Mouse (Mus musculus) forebrain, embryonic 15.5 days (tissue): ENCODE measurements at regions not wholly inside any gene's neighbourhood (a gene's known extent, or its start where the extent isn't known, plus 50 kb on each side); places are given as distances from the start of the nearest gene placed in this dataset.
A peak's percentile ranks its signal among the peaks of the same experiment; 100 is the strongest.

Experiments
- ATAC-seq: fragments of 200-750 bp; cut with Nextera tagmentation; replicated peaks from 2 replicates; pipeline ENCODE4 v1.8.0; 2017; ENCODE audit warnings: mild to moderate bottlenecking, moderate TSS enrichment, moderate library complexity
- H3K27ac ChIP-seq: fragments of 300-500 bp; sonication (generic); replicated peaks from 2 replicates; pipeline ENCODE4 v1.5.1; 2015; ENCODE audit warnings: mild to moderate bottlenecking, inconsistent platforms
- H3K27me3 ChIP-seq: fragments of 300-500 bp; sonication (generic); 2 replicates; pipeline ENCODE4 v1.6.1; 2015; ENCODE audit warnings: inconsistent platforms
- H3K36me3 ChIP-seq: fragments of 300-500 bp; sonication (generic); 2 replicates; pipeline ENCODE4 v1.6.1; 2015; ENCODE audit warnings: mild to moderate bottlenecking, inconsistent platforms
- H3K4me1 ChIP-seq: fragments of 300-500 bp; sonication (generic); 2 replicates; pipeline ENCODE4 v1.6.1; 2015; ENCODE audit warnings: inconsistent platforms
- H3K4me2 ChIP-seq: fragments of 300-500 bp; sonication (generic); replicated peaks from 2 replicates; pipeline ENCODE4 v1.6.1; 2015; ENCODE audit warnings: mild to moderate bottlenecking, inconsistent platforms
- H3K4me3 ChIP-seq: fragments of 300-500 bp; sonication (generic); 2 replicates; pipeline ENCODE4 v1.5.1; 2015; ENCODE audit warnings: mild to moderate bottlenecking, inconsistent platforms
- H3K9ac ChIP-seq: fragments of 300-500 bp; sonication (generic); replicated peaks from 2 replicates; pipeline ENCODE4 v1.6.1; 2015; ENCODE audit warnings: mild to moderate bottlenecking, inconsistent platforms
- H3K9me3 ChIP-seq: fragments of 300-500 bp; sonication (generic); 2 replicates; pipeline ENCODE4 v1.6.1; 2016; ENCODE audit warnings: inconsistent platforms
- WGBS: fragments of 180-500 bp; shearing (Covaris S2); methylation state at CpG from one replicate; pipeline ENCODE4 v1.1.7; 2015; ENCODE audit warnings: mixed read lengths; 5-methylcytosine and 5-hydroxymethylcytosine counted together

- H3K9me3 ChIP-seq = no peaks in the 10 kb centered on the region
- no peaks in the 10 kb centered on the region for H3K4me1 ChIP-seq
- H3K36me3 ChIP-seq = no peaks in the 10 kb centered on the region
- no peak overlapping the region for H3K9ac ChIP-seq
- no peak overlapping the region for H3K4me2 ChIP-seq
- no peak overlapping the region for H3K27ac ChIP-seq
- H3K4me3 ChIP-seq = no peak overlapping the region
- 87% methylated on average over 3 of the region's 3 CpGs for WGBS
- H3K27me3 ChIP-seq = no peaks in the 10 kb centered on the region
- ATAC-seq = no peak
Observed at GRCm38 (mm10) chr1:121760086-121760485, 192.3 kb upstream of the Ddx18 start.

GRCm38 (mm10) chr1:121745181-121745580 is 177.4 kb upstream of the Ddx18 start:
- no peaks in the 10 kb centered on the region for H3K27me3 ChIP-seq
- no peak overlapping the region for H3K27ac ChIP-seq
- WGBS = 95% methylated on average over 1 of the region's 1 CpGs
- H3K9ac ChIP-seq = no peak overlapping the region
- H3K4me1 ChIP-seq = no peaks in the 10 kb centered on the region
- no peaks in the 10 kb centered on the region for H3K9me3 ChIP-seq
- no peaks in the 10 kb centered on the region for H3K36me3 ChIP-seq
- no peak for ATAC-seq
- no peak overlapping the region for H3K4me3 ChIP-seq
- H3K4me2 ChIP-seq = no peak overlapping the region

- Histone ChIP-seq H3K9ac (no peak overlapping the region), H3K4me3 (no peak overlapping the region), H3K27me3 (no peaks in the 10 kb centered on the region), H3K27ac (no peak overlapping the region), H3K9me3 (no peaks in the 10 kb centered on the region), H3K36me3 (no peaks in the 10 kb centered on the region), H3K4me2 (no peak overlapping the region), H3K4me1 (peaks cover 8% of the 10 kb centered on the region; the same call in 1 of the 2 replicates)
- 67% methylated on average over 11 of the region's 11 CpGs for WGBS
- no peak for ATAC-seq
Observed at GRCm38 (mm10) chr1:121735113-121735719, 167.4 kb upstream of the Ddx18 start.

GRCm38 (mm10) chr1:121734456-121735112 is 166.8 kb upstream of the Ddx18 start:
- H3K4me2 ChIP-seq = no peak overlapping the region
- H3K36me3 ChIP-seq = no peaks in the 10 kb centered on the region
- H3K4me3 ChIP-seq = no peak overlapping the region
- WGBS = 67% methylated on average over 3 of the region's 3 CpGs
- 0 out of 2 replicates have a peak, but pooled peaks have one; percentile 53 for ATAC-seq
- no peaks in the 10 kb centered on the region for H3K27me3 ChIP-seq
- H3K27ac ChIP-seq = peak overlapping the region; percentile 27; the same call in 1 of the 2 replicates
- H3K9ac ChIP-seq = no peak overlapping the region
- H3K9me3 ChIP-seq = no peaks in the 10 kb centered on the region
- peaks cover 8% of the 10 kb centered on the region; the same call in 1 of the 2 replicates for H3K4me1 ChIP-seq

- no peak overlapping the region for H3K4me2 ChIP-seq
- ATAC-seq = no peak
- no peaks in the 10 kb centered on the region for H3K9me3 ChIP-seq
- H3K27ac ChIP-seq = no peak overlapping the region
- H3K4me3 ChIP-seq = no peak overlapping the region
- H3K9ac ChIP-seq = no peak overlapping the region
- H3K27me3 ChIP-seq = no peaks in the 10 kb centered on the region
- no peaks in the 10 kb centered on the region for H3K36me3 ChIP-seq
- no peaks in the 10 kb centered on the region for H3K4me1 ChIP-seq
- WGBS = 81% methylated on average over 9 of the region's 9 CpGs
Observed at GRCm38 (mm10) chr1:121709317-121709860, 141.6 kb upstream of the Ddx18 start.

GRCm38 (mm10) chr1:121708301-121708700 is 140.5 kb upstream of the Ddx18 start:
- WGBS = 69% methylated on average over 10 of the region's 10 CpGs
- Histone ChIP-seq H3K9me3 (no peaks in the 10 kb centered on the region), H3K27me3 (no peaks in the 10 kb centered on the region)

GRCm38 (mm10) chr1:121701826-121702225 is 134.0 kb upstream of the Ddx18 start:
- Histone ChIP-seq H3K9me3 (no peaks in the 10 kb centered on the region), H3K4me2 (no peak overlapping the region), H3K4me3 (no peak overlapping the region), H3K27ac (no peak overlapping the region), H3K27me3 (no peaks in the 10 kb centered on the region), H3K9ac (no peak overlapping the region), H3K36me3 (no peaks in the 10 kb centered on the region), H3K4me1 (no peaks in the 10 kb centered on the region)
- ATAC-seq = no peak
- WGBS = 49% methylated on average over 7 of the region's 7 CpGs

More at GRCm38 (mm10) chr1:121708301-121708700, 140.5 kb upstream of the Ddx18 start:
- no peak for ATAC-seq
- Histone ChIP-seq H3K36me3 (no peaks in the 10 kb centered on the region), H3K9ac (no peak overlapping the region), H3K4me3 (no peak overlapping the region), H3K4me2 (no peak overlapping the region), H3K27ac (no peak overlapping the region), H3K4me1 (no peaks in the 10 kb centered on the region)

GRCm38 (mm10) chr1:121653901-121654300 is 86.1 kb upstream of the Ddx18 start:
- H3K36me3 ChIP-seq = no peaks in the 10 kb centered on the region
- no peak overlapping the region for H3K27ac ChIP-seq
- 93% methylated on average over 1 of the region's 1 CpGs for WGBS
- H3K9me3 ChIP-seq = no peaks in the 10 kb centered on the region
- ATAC-seq = no peak
- H3K27me3 ChIP-seq = no peaks in the 10 kb centered on the region
- no peak overlapping the region for H3K9ac ChIP-seq
- H3K4me3 ChIP-seq = no peak overlapping the region
- H3K4me1 ChIP-seq = no peaks in the 10 kb centered on the region
- no peak overlapping the region for H3K4me2 ChIP-seq

- Histone ChIP-seq H3K4me1 (no peaks in the 10 kb centered on the region), H3K4me2 (no peak overlapping the region), H3K27me3 (no peaks in the 10 kb centered on the region), H3K36me3 (no peaks in the 10 kb centered on the region), H3K9ac (no peak overlapping the region), H3K27ac (no peak overlapping the region), H3K9me3 (no peaks in the 10 kb centered on the region), H3K4me3 (no peak overlapping the region)
- ATAC-seq = no peak; the same call in 1 of the 2 replicates
- 84% methylated on average over 3 of the region's 3 CpGs for WGBS
Observed at GRCm38 (mm10) chr1:121650071-121650470, 82.3 kb upstream of the Ddx18 start.

GRCm38 (mm10) chr1:121631466-121631865 is 63.7 kb upstream of the Ddx18 start:
- Histone ChIP-seq H3K27ac (no peak overlapping the region), H3K36me3 (no peaks in the 10 kb centered on the region), H3K4me1 (no peaks in the 10 kb centered on the region), H3K4me2 (no peak overlapping the region), H3K4me3 (no peak overlapping the region), H3K9me3 (no peaks in the 10 kb centered on the region), H3K27me3 (no peaks in the 10 kb centered on the region), H3K9ac (no peak overlapping the region)
- 88% methylated on average over 2 of the region's 2 CpGs for WGBS
- ATAC-seq = no peak

GRCm38 (mm10) chr1:121620262-121620661 is 52.5 kb upstream of the Ddx18 start:
- H3K4me1 ChIP-seq = no peaks in the 10 kb centered on the region
- no peak overlapping the region for H3K4me3 ChIP-seq
- no peak overlapping the region for H3K9ac ChIP-seq
- no peaks in the 10 kb centered on the region for H3K9me3 ChIP-seq
- no peak overlapping the region for H3K27ac ChIP-seq
- H3K4me2 ChIP-seq = no peak overlapping the region
- 75% methylated on average over 7 of the region's 7 CpGs for WGBS
- no peak for ATAC-seq
- H3K36me3 ChIP-seq = no peaks in the 10 kb centered on the region
- H3K27me3 ChIP-seq = no peaks in the 10 kb centered on the region

GRCm38 (mm10) chr1:121618550-121618949 is 50.8 kb upstream of the Ddx18 start:
- Histone ChIP-seq H3K9me3 (no peaks in the 10 kb centered on the region), H3K27ac (no peak overlapping the region), H3K4me1 (no peaks in the 10 kb centered on the region), H3K27me3 (no peaks in the 10 kb centered on the region), H3K36me3 (no peaks in the 10 kb centered on the region), H3K4me2 (no peak overlapping the region), H3K4me3 (no peak overlapping the region), H3K9ac (no peak overlapping the region)
- no peak for ATAC-seq
